Mouse (Mus musculus): ENCODE measurements around the gene Cfap61.

GRCm38 (mm10) chr2:146262215-146262614 lies 327.6 kb downstream of the Cfap61 start:
- TF ChIP-seq CTCF (IDR thresholded peaks at IDR 0.05; ENCODE audit: low read depth): no peak
- TF ChIP-seq EP300 (optimal IDR thresholded peaks at IDR 0.05): no peak

Measured in stomach, postnatal 0 days (tissue).